Mouse (Mus musculus) C2C12 (cell line): ENCODE results near the gene Ece1. TPM values are rescaled to one million over a fixed set of nuclear protein-coding genes. Genes with fewer than 3 reads are reported as not detected.

Experiments used
- H3K27me3 ChIP-seq: one replicate; pipeline ENCODE4 v1.6.1; 2011; ENCODE audit not compliant: control insufficient read depth, insufficient read depth, insufficient read length
- H3K36me3 ChIP-seq: one replicate; pipeline ENCODE4 v1.6.1; 2011; ENCODE audit not compliant: control insufficient read depth, insufficient read depth
- H3K4me3 ChIP-seq: one replicate; pipeline ENCODE4 v1.5.1; 2011; ENCODE audit warnings: mild to moderate bottlenecking, control low read depth; ENCODE audit not compliant: poor library complexity, insufficient read depth, severe bottlenecking
- H3K79me2 ChIP-seq: one replicate; pipeline ENCODE4 v1.6.1; 2011; ENCODE audit not compliant: control insufficient read depth, insufficient read depth
- H3K79me3 ChIP-seq: one replicate; pipeline ENCODE4 v1.6.1; 2011; ENCODE audit warnings: low read depth, control low read depth
- H3ac ChIP-seq: one replicate; pipeline ENCODE3; 2011; ENCODE audit warnings: low read depth; ENCODE audit not compliant: control insufficient read depth, insufficient read length
- CEBPB ChIP-seq: IDR thresholded peaks from one replicate; pipeline ENCODE4 v1.6.1; 2011; ENCODE audit warnings: low read depth, mild to moderate bottlenecking, control low read depth, moderate library complexity
- CTCF ChIP-seq: IDR thresholded peaks from one replicate; pipeline ENCODE4 v1.5.1; 2011; ENCODE audit not compliant: control insufficient read depth, insufficient read depth, insufficient read length
- FOSL1 ChIP-seq: IDR thresholded peaks from one replicate; pipeline ENCODE4 v1.8.0; 2011; ENCODE audit warnings: mild to moderate bottlenecking, low read length; ENCODE audit not compliant: poor library complexity, insufficient read depth, severe bottlenecking
- MAX ChIP-seq: IDR thresholded peaks from one replicate; pipeline ENCODE4 v1.6.1; 2011; ENCODE audit warnings: mild to moderate bottlenecking, control low read depth
- MYOD1 ChIP-seq: IDR thresholded peaks from one replicate; pipeline ENCODE4 v1.6.1; 2011; ENCODE audit warnings: low read depth; ENCODE audit not compliant: control insufficient read depth, insufficient read length
- MYOG ChIP-seq: IDR thresholded peaks from one replicate; pipeline ENCODE4 v1.6.1; 2011; ENCODE audit not compliant: control insufficient read depth, insufficient read length; ENCODE audit errors: extremely low read depth
- USF1 ChIP-seq: IDR thresholded peaks from one replicate; pipeline ENCODE4 v1.6.1; 2011; ENCODE audit warnings: low read depth, mild to moderate bottlenecking, control low read depth, moderate library complexity
- polyA plus RNA-seq: library from polyadenylated mRNA; unstranded; fragments of >200 nt; fragmentation: generic; extraction: Trizol; gene quantifications from one replicate; pipeline ENCODE4 v1.2.1, GENCODE M21; 2012; ENCODE audit warnings: missing spikeins

Gene Ece1
- polyA plus RNA-seq, 1 experiment: 198 TPM

DNA sequence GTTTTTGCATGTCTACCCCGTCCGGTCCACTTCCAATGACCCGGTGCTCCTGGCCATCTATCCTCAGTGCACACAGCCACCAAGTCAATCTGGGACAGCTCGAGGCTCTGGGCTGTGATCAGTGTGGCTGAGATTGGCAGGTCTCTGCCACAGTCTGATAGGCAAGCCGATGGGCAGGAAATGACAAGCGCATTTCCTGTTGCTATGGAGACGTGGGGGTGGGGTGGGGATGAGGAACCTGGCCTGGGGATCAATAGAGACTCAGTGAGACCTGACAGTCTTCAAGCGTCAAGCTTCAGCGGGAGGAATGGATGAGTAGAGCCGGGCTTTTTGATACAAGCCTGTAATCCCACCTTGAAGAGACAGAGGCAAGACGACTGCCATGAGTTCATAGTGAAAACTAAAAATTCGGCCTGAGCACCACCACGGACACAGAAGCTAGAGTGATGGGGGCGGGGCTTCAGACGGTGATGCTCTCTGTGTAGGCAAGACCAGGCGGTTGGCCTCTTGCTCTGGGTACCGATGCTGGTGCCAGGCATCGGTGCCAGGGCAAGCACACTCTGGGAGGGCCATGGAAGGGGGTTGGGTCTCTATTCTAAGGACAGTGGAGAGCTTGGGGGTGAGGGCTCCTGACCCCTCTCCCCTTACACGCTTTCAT, 4.3 kb downstream of the Ece1 start:
- H3K27me3 ChIP-seq: no peaks in the 10 kb centered on the region
- TF ChIP-seq CEBPB (no peak), MYOG (no peak), CTCF (no peak), USF1 (no peak), MAX (no peak), FOSL1 (no peak), MYOD1 (no peak)
- no peak overlapping the region for H3ac ChIP-seq
- peaks cover 19% of the 10 kb centered on the region for H3K79me3 ChIP-seq
- no peak overlapping the region for H3K4me3 ChIP-seq
- no peaks in the 10 kb centered on the region for H3K36me3 ChIP-seq
- peaks cover 72% of the 10 kb centered on the region for H3K79me2 ChIP-seq

GRCm38 (mm10) chr4:137867225-137867624, 5.2 kb downstream of the Ece1 start:
- Histone ChIP-seq H3K4me3 (no peak overlapping the region), H3ac (no peak overlapping the region), H3K27me3 (no peaks in the 10 kb centered on the region), H3K79me3 (peaks cover 19% of the 10 kb centered on the region), H3K36me3 (no peaks in the 10 kb centered on the region), H3K79me2 (peaks cover 73% of the 10 kb centered on the region)
- TF ChIP-seq MYOG: no peak
- TF ChIP-seq USF1: no peak
- no peak for TF ChIP-seq FOSL1
- no peak for TF ChIP-seq CEBPB
- TF ChIP-seq MAX: no peak
- TF ChIP-seq CTCF: no peak
- no peak for TF ChIP-seq MYOD1

DNA sequence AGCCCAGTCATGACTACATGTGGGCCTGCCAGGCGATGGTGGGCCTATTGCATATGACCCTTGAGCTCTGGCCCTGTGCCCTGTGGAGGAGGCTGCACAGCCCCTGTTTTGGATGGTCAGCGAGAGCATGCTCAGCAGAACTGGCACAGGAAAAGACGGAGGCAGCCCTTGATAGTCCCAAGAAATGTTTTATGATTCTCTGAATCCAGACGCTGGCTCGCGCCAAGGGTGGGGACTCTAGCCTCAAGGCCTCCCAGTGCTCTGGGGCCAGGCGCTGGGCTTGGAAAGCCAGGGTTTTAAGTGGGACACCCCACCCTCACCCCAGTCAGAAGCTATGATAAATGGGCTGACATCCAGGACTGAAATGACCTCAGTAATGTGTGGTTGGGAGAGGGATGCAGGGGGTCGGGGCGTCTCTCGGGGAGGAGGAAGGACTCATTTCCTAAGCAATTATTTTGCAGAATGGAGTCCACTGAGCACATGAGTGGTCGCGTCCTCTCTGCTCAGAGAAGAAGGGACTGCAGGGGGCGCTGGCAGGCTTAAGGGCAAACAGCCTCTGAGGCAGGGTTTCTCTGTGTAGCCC, 5.7 kb downstream of the Ece1 start:
- peaks cover 19% of the 10 kb centered on the region for H3K79me3 ChIP-seq
- no peak overlapping the region for H3ac ChIP-seq
- no peak overlapping the region for H3K4me3 ChIP-seq
- peaks cover 67% of the 10 kb centered on the region for H3K79me2 ChIP-seq
- H3K36me3 ChIP-seq: no peaks in the 10 kb centered on the region
- no peaks in the 10 kb centered on the region for H3K27me3 ChIP-seq
- TF ChIP-seq FOSL1 (no peak), MYOD1 (no peak), USF1 (no peak), CTCF (no peak), MAX (no peak), MYOG (no peak), CEBPB (no peak)

DNA sequence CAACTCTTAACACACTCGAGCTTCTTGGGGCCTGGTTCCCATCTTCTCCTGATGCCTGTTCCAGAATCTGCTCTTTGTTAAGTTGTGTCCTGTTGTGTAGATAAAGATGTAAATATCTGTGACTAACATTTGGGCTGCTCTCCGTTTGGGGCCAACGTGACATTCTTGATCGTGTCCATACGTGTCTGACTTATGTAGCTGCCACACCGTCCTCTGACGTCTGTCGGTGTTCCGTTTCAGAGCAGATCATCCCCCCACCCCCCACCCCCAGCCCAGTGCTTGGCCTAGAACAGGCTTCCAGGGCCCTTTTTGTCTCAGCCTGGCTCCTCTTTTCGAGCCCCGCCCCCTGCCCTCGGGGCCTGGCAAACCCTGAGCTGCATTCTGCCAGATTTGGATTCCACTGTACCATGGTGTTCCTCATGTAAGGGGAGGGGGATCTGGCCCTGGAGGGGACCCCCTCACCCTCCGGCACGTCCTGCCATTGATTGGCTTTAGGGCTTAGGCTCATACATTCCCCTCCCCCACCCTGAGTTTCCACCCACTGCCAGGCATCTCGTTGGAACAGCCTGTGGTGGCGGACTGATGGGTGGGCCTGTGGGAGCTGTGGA, 7.7 kb downstream of the Ece1 start:
- Histone ChIP-seq H3K4me3 (no peak overlapping the region), H3ac (no peak overlapping the region), H3K36me3 (no peaks in the 10 kb centered on the region), H3K79me2 (peaks cover 53% of the 10 kb centered on the region), H3K27me3 (no peaks in the 10 kb centered on the region), H3K79me3 (peaks cover 10% of the 10 kb centered on the region)
- TF ChIP-seq FOSL1: no peak
- TF ChIP-seq CTCF: no peak
- TF ChIP-seq MAX: no peak
- no peak for TF ChIP-seq CEBPB
- TF ChIP-seq MYOG: no peak
- no peak for TF ChIP-seq USF1
- no peak for TF ChIP-seq MYOD1

- no peak for TF ChIP-seq MAX
- TF ChIP-seq MYOG: no peak
- no peak for TF ChIP-seq CEBPB
- no peak for TF ChIP-seq MYOD1
- TF ChIP-seq CTCF: no peak
- no peak for TF ChIP-seq FOSL1
- Histone ChIP-seq H3K79me2 (peaks cover 41% of the 10 kb centered on the region), H3K4me3 (no peak overlapping the region), H3ac (no peak overlapping the region), H3K27me3 (no peaks in the 10 kb centered on the region), H3K36me3 (no peaks in the 10 kb centered on the region), H3K79me3 (peaks cover 2% of the 10 kb centered on the region)
Measured at GRCm38 (mm10) chr4:137870979-137871378, 8.9 kb downstream of the Ece1 start.
